Mouse (Mus musculus): ENCODE measurements around the gene Chkb. TPM values are rescaled to one million over a fixed set of nuclear protein-coding genes. Genes with fewer than 3 reads are reported as not detected.
"Not testable (repeated sequence)": the region's sequence is repeated elsewhere in the genome, so short reads cannot be mapped to it uniquely, and the experiment has no call there.

Gene Chkb
- polyA plus RNA-seq, 1 experiment: 45.7 TPM

DNA sequence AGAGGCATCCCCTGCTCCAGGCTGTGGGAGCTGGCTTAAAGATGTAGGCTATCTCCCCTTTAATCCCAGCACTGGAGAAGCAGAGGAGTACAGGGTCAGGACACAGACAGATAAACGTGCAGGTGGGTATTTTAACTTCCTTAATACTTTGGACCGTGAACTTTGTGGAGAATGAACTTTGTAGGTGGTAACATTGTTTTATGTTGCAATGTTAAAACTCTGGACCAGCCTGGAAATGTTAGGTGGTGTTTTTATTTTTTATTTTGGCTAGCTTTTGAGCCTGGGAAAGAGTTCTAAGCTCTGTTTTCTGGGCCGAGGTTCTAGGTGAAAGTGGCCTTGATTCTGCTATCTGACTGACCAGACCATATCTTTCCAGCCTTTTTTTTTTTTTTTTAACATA is 1.6 kb upstream of the Chkb start:
- Histone ChIP-seq H3K4me1 (ENCODE audit: control insufficient read depth, insufficient read depth, low read length) (peaks cover 2% of the 10 kb centered on the region), H3K27me3 (ENCODE audit: control insufficient read depth, insufficient read depth, low read length, poor library complexity, severe bottlenecking) (no peaks in the 10 kb centered on the region), H3K4me3 (ENCODE audit: low read depth, low read length) (no peak overlapping the region), H3K27ac (ENCODE audit: insufficient read depth, low read length) (no peak overlapping the region), H3K9ac (ENCODE audit: low read depth, poor library complexity, severe bottlenecking) (0 out of 2 replicates have a peak overlapping the region, but pooled peaks have one; percentile 47), H3K9me3 (replicated peaks; ENCODE audit: control insufficient read depth, insufficient read depth, low read length, poor library complexity, severe bottlenecking) (no peaks in the 10 kb centered on the region), H3K36me3 (ENCODE audit: control insufficient read depth, insufficient read depth, low read length, poor library complexity, severe bottlenecking) (peaks cover 7% of the 10 kb centered on the region)
- no peak for TF ChIP-seq CTCF (IDR thresholded peaks at IDR 0.05; ENCODE audit: low read depth, low read length)
- no peak for TF ChIP-seq EP300 (IDR thresholded peaks at IDR 0.05; ENCODE audit: insufficient read depth, low read depth, low read length)
- no peak for TF ChIP-seq POLR2A (IDR thresholded peaks at IDR 0.05; ENCODE audit: insufficient read depth, low read length)

DNA sequence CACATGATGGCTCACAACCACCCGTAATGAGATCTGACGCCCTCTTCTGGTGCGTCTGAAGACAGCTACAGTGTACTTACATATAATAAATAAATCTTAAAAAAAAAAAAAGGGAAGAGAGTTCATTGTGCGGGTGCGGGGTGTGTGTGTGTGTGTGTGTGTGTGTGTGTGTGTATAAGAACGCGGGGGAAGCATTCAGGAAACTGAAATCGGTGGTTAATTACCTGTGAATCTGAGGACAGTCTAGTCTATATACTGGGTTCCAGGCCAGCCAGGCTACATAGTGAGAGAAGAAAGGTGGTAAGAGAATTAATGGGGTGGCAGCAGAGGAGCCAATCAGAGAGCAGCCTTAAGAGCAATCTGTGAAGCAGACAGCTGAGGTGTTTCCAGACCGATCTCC is 1.1 kb upstream of the Chkb start:
- not testable (repeated sequence) for H3K27me3 ChIP-seq (ENCODE audit: control insufficient read depth, insufficient read depth, low read length, poor library complexity, severe bottlenecking); H3K4me1 ChIP-seq (ENCODE audit: control insufficient read depth, insufficient read depth, low read length); H3K36me3 ChIP-seq (ENCODE audit: control insufficient read depth, insufficient read depth, low read length, poor library complexity, severe bottlenecking); H3K4me3 ChIP-seq (ENCODE audit: low read depth, low read length); H3K27ac ChIP-seq (ENCODE audit: insufficient read depth, low read length); H3K9me3 ChIP-seq (replicated peaks; ENCODE audit: control insufficient read depth, insufficient read depth, low read length, poor library complexity, severe bottlenecking)
- H3K9ac ChIP-seq (ENCODE audit: low read depth, poor library complexity, severe bottlenecking): 0 out of 2 replicates have a peak overlapping the region, but pooled peaks have one; percentile 47

DNA sequence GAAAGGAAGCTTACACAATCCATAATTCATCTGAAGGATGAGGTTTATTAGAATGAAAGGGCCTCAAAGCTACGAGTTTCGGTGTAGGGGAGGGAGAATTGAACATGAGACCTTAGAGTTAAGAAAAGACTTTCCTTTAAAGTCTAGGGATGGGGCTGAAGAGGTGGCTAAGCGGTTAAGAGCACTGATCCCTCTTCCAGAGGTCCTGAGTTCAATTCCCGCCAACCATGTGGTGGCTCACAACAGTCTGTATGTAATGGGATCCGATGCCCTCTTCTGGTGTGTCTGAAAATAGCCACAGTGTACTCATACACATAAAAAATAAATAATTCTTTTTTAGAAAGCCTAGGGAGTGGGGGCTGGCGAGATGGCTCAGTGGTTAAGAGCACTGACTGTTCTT is 633 bp upstream of the Chkb start:
- no peak for TF ChIP-seq CTCF (IDR thresholded peaks at IDR 0.05; ENCODE audit: low read depth, low read length)
- no peak for TF ChIP-seq EP300 (IDR thresholded peaks at IDR 0.05; ENCODE audit: insufficient read depth, low read depth, low read length)
- TF ChIP-seq POLR2A (IDR thresholded peaks at IDR 0.05; ENCODE audit: insufficient read depth, low read length): no peak
- peak overlapping the region; percentile 37 for H3K27ac ChIP-seq (ENCODE audit: insufficient read depth, low read length)

GRCm38 (mm10) chr15:89428821-89429351 is 822 bp downstream of the Chkb start:
- peaks cover 8% of the 10 kb centered on the region for H3K36me3 ChIP-seq (ENCODE audit: control insufficient read depth, insufficient read depth, low read length, poor library complexity, severe bottlenecking)
- peak overlapping the region; percentile 62 for H3K9ac ChIP-seq (ENCODE audit: low read depth, poor library complexity, severe bottlenecking)
- H3K4me3 ChIP-seq (ENCODE audit: low read depth, low read length): peak overlapping the region; percentile 79
- H3K27ac ChIP-seq (ENCODE audit: insufficient read depth, low read length): no peak overlapping the region
- H3K4me1 ChIP-seq (ENCODE audit: control insufficient read depth, insufficient read depth, low read length): peaks cover 2% of the 10 kb centered on the region
- no peaks in the 10 kb centered on the region for H3K9me3 ChIP-seq (replicated peaks; ENCODE audit: control insufficient read depth, insufficient read depth, low read length, poor library complexity, severe bottlenecking)
- TF ChIP-seq CTCF (IDR thresholded peaks at IDR 0.05; ENCODE audit: low read depth, low read length): no peak
- no peak for TF ChIP-seq EP300 (IDR thresholded peaks at IDR 0.05; ENCODE audit: insufficient read depth, low read depth, low read length)
- TF ChIP-seq POLR2A (IDR thresholded peaks at IDR 0.05; ENCODE audit: insufficient read depth, low read length): no peak
- no peaks in the 10 kb centered on the region for H3K27me3 ChIP-seq (ENCODE audit: control insufficient read depth, insufficient read depth, low read length, poor library complexity, severe bottlenecking)

More for the DNA sequence above, 633 bp upstream of the Chkb start:
- Histone ChIP-seq H3K9ac (ENCODE audit: low read depth, poor library complexity, severe bottlenecking) (peak overlapping the region; percentile 62), H3K4me3 (ENCODE audit: low read depth, low read length) (peak overlapping the region; percentile 79), H3K4me1 (ENCODE audit: control insufficient read depth, insufficient read depth, low read length) (peaks cover 2% of the 10 kb centered on the region), H3K27me3 (ENCODE audit: control insufficient read depth, insufficient read depth, low read length, poor library complexity, severe bottlenecking) (no peaks in the 10 kb centered on the region), H3K9me3 (replicated peaks; ENCODE audit: control insufficient read depth, insufficient read depth, low read length, poor library complexity, severe bottlenecking) (no peaks in the 10 kb centered on the region), H3K36me3 (ENCODE audit: control insufficient read depth, insufficient read depth, low read length, poor library complexity, severe bottlenecking) (peaks cover 8% of the 10 kb centered on the region)

- TF ChIP-seq POLR2A (IDR thresholded peaks at IDR 0.05; ENCODE audit: insufficient read depth, low read length) (no peak), EP300 (IDR thresholded peaks at IDR 0.05; ENCODE audit: insufficient read depth, low read depth, low read length) (no peak), CTCF (IDR thresholded peaks at IDR 0.05; ENCODE audit: low read depth, low read length) (no peak)
- no peak overlapping the region for H3K27ac ChIP-seq (ENCODE audit: insufficient read depth, low read length)
- H3K9me3 ChIP-seq (replicated peaks; ENCODE audit: control insufficient read depth, insufficient read depth, low read length, poor library complexity, severe bottlenecking): no peaks in the 10 kb centered on the region
- peaks cover 8% of the 10 kb centered on the region for H3K36me3 ChIP-seq (ENCODE audit: control insufficient read depth, insufficient read depth, low read length, poor library complexity, severe bottlenecking)
- peaks cover 2% of the 10 kb centered on the region for H3K4me1 ChIP-seq (ENCODE audit: control insufficient read depth, insufficient read depth, low read length)
- no peaks in the 10 kb centered on the region for H3K27me3 ChIP-seq (ENCODE audit: control insufficient read depth, insufficient read depth, low read length, poor library complexity, severe bottlenecking)
- peak overlapping the region; percentile 62 for H3K9ac ChIP-seq (ENCODE audit: low read depth, poor library complexity, severe bottlenecking)
- peak overlapping the region; percentile 79 for H3K4me3 ChIP-seq (ENCODE audit: low read depth, low read length)
These were observed 1.4 kb downstream of the Chkb start for GRCm38 (mm10) chr15:89428136-89428790.

- Histone ChIP-seq H3K4me1 (ENCODE audit: control insufficient read depth, insufficient read depth, low read length) (peaks cover 2% of the 10 kb centered on the region), H3K9me3 (replicated peaks; ENCODE audit: control insufficient read depth, insufficient read depth, low read length, poor library complexity, severe bottlenecking) (no peaks in the 10 kb centered on the region), H3K36me3 (ENCODE audit: control insufficient read depth, insufficient read depth, low read length, poor library complexity, severe bottlenecking) (peaks cover 8% of the 10 kb centered on the region), H3K27ac (ENCODE audit: insufficient read depth, low read length) (no peak overlapping the region), H3K9ac (ENCODE audit: low read depth, poor library complexity, severe bottlenecking) (no peak overlapping the region), H3K4me3 (ENCODE audit: low read depth, low read length) (no peak overlapping the region), H3K27me3 (ENCODE audit: control insufficient read depth, insufficient read depth, low read length, poor library complexity, severe bottlenecking) (no peaks in the 10 kb centered on the region)
- no peak for TF ChIP-seq EP300 (IDR thresholded peaks at IDR 0.05; ENCODE audit: insufficient read depth, low read depth, low read length)
- TF ChIP-seq CTCF (IDR thresholded peaks at IDR 0.05; ENCODE audit: low read depth, low read length): no peak
These were observed 3.0 kb downstream of the Chkb start for GRCm38 (mm10) chr15:89426716-89427115.

Data from ES-Bruce4 (cell line).